Mouse (Mus musculus) neural tube, embryonic 14.5 days (tissue): ENCODE results near the gene Ttf1. TPM values are rescaled to one million over a fixed set of nuclear protein-coding genes. Genes with fewer than 3 reads are reported as not detected.
"Not testable (repeated sequence)": the region's sequence is repeated elsewhere in the genome, so short reads cannot be mapped to it uniquely, and the experiment has no call there.

Experiments used
- ATAC-seq: fragments of 200-750 bp; cut with Nextera tagmentation; 2 replicates; pipeline ENCODE4 v1.8.0; 2017; ENCODE audit warnings: low read depth, mild to moderate bottlenecking, moderate TSS enrichment, moderate library complexity
- H3K27ac ChIP-seq: fragments of 300-500 bp; sonication (generic); 2 replicates; pipeline ENCODE4 v1.5.1; 2014; ENCODE audit warnings: low read depth, mild to moderate bottlenecking, control low read depth, low read length, moderate library complexity, mixed read lengths
- H3K27me3 ChIP-seq: fragments of 300-500 bp; sonication (generic); 2 replicates; pipeline ENCODE4 v1.6.1; 2014; ENCODE audit warnings: low read length; ENCODE audit not compliant: control insufficient read depth, insufficient read depth
- H3K36me3 ChIP-seq: fragments of 300-500 bp; sonication (generic); 2 replicates; pipeline ENCODE4 v1.6.1; 2014; ENCODE audit warnings: low read length, mixed read lengths; ENCODE audit not compliant: control insufficient read depth, insufficient read depth
- H3K4me1 ChIP-seq: fragments of 300-500 bp; sonication (generic); 2 replicates; pipeline ENCODE4 v1.6.1; 2014; ENCODE audit warnings: low read length; ENCODE audit not compliant: control insufficient read depth, insufficient read depth
- H3K4me2 ChIP-seq: fragments of 300-500 bp; sonication (generic); 2 replicates; pipeline ENCODE4 v1.6.1; 2014; ENCODE audit warnings: mild to moderate bottlenecking, low read depth, low read length, control low read depth
- H3K4me3 ChIP-seq: fragments of 300-500 bp; sonication (generic); 2 replicates; pipeline ENCODE4 v1.5.1; 2014; ENCODE audit warnings: low read depth, low read length, control low read depth, mixed read lengths
- H3K9ac ChIP-seq: fragments of 300-500 bp; sonication (generic); replicated peaks from 2 replicates; pipeline ENCODE4 v1.6.1; 2014; ENCODE audit warnings: low read depth, mild to moderate bottlenecking, control low read depth, low read length, mixed read lengths
- H3K9me3 ChIP-seq: fragments of 300-500 bp; sonication (generic); 2 replicates; pipeline ENCODE4 v1.6.1; 2016; ENCODE audit warnings: low read length; ENCODE audit not compliant: control insufficient read depth
- whole genome bisulfite sequencing: fragments of 180-500 bp; shearing (Covaris S2); extraction: QIAGEN DNeasy Blood & Tissue Kit; methylation state at CpG from one replicate; pipeline ENCODE4 v1.1.7; 2014; 5-methylcytosine and 5-hydroxymethylcytosine counted together
- polyA plus RNA-seq: library from polyadenylated mRNA; unstranded; fragments of >200 nt; fragmentation: Nextera tagmentation; extraction: Ambion mirVana; gene quantifications from 2 replicates; pipeline ENCODE4 v1.2.1, GENCODE M21; 2014

Gene Ttf1
- polyA plus RNA-seq, 1 experiment from 2014 or later, result 8.0 TPM

- Histone ChIP-seq H3K36me3 (peaks cover 82% of the 10 kb centered on the region), H3K27ac (no peak overlapping the region), H3K4me3 (no peak overlapping the region), H3K4me2 (no peak overlapping the region), H3K9me3 (no peaks in the 10 kb centered on the region), H3K27me3 (no peaks in the 10 kb centered on the region), H3K4me1 (no peaks in the 10 kb centered on the region), H3K9ac (no peak overlapping the region)
- no peak for ATAC-seq
- 77% methylated on average over 3 of the region's 3 CpGs for WGBS
These were observed 21.9 kb downstream of the Ttf1 start for GRCm38 (mm10) chr2:29081965-29082364.

- H3K9me3 ChIP-seq, result no peaks in the 10 kb centered on the region
- H3K4me1 ChIP-seq, result no peaks in the 10 kb centered on the region
- ATAC-seq, result no peak
- no peak overlapping the region for H3K9ac ChIP-seq
- no peaks in the 10 kb centered on the region for H3K27me3 ChIP-seq
- H3K36me3 ChIP-seq, result peaks cover 51% of the 10 kb centered on the region
- no peak overlapping the region for H3K27ac ChIP-seq
- no peak overlapping the region for H3K4me3 ChIP-seq
- 94% methylated on average over 7 of the region's 7 CpGs for WGBS
- H3K4me2 ChIP-seq, result no peak overlapping the region
These were observed 26.0 kb downstream of the Ttf1 start for GRCm38 (mm10) chr2:29086026-29086425.

- H3K27me3 ChIP-seq, H3K9ac ChIP-seq, H3K4me3 ChIP-seq, H3K4me2 ChIP-seq, ATAC-seq, H3K27ac ChIP-seq, H3K4me1 ChIP-seq, H3K9me3 ChIP-seq: not testable (repeated sequence)
- WGBS, result 80% methylated on average over 6 of the region's 6 CpGs
- H3K36me3 ChIP-seq, result peaks cover 23% of the 10 kb centered on the region
These were observed 29.2 kb downstream of the Ttf1 start for GRCm38 (mm10) chr2:29089276-29089675.

- H3K4me2 ChIP-seq, result no peak overlapping the region
- no peak overlapping the region for H3K9ac ChIP-seq
- H3K27me3 ChIP-seq, result no peaks in the 10 kb centered on the region
- WGBS, result 87% methylated on average over 8 of the region's 8 CpGs
- H3K4me1 ChIP-seq, result no peaks in the 10 kb centered on the region
- H3K36me3 ChIP-seq, result no peaks in the 10 kb centered on the region
- no peaks in the 10 kb centered on the region for H3K9me3 ChIP-seq
- no peak overlapping the region for H3K4me3 ChIP-seq
- no peak overlapping the region for H3K27ac ChIP-seq
- ATAC-seq, result no peak
These were observed 35.6 kb downstream of the Ttf1 start for GRCm38 (mm10) chr2:29095674-29096073.

- no peak for ATAC-seq
- H3K27ac ChIP-seq, result no peak overlapping the region
- no peaks in the 10 kb centered on the region for H3K27me3 ChIP-seq
- H3K36me3 ChIP-seq, result no peaks in the 10 kb centered on the region
- H3K9me3 ChIP-seq, result no peaks in the 10 kb centered on the region
- no peak overlapping the region for H3K4me2 ChIP-seq
- no peaks in the 10 kb centered on the region for H3K4me1 ChIP-seq
- WGBS, result 70% methylated on average over 4 of the region's 4 CpGs
- H3K9ac ChIP-seq, result no peak overlapping the region
- H3K4me3 ChIP-seq, result no peak overlapping the region
These were observed 36.7 kb downstream of the Ttf1 start for GRCm38 (mm10) chr2:29096751-29097150.

- Histone ChIP-seq H3K4me3 (no peak overlapping the region), H3K27me3 (no peaks in the 10 kb centered on the region), H3K27ac (no peak overlapping the region), H3K9ac (no peak overlapping the region), H3K9me3 (no peaks in the 10 kb centered on the region), H3K36me3 (no peaks in the 10 kb centered on the region), H3K4me2 (no peak overlapping the region), H3K4me1 (no peaks in the 10 kb centered on the region)
- ATAC-seq, result no peak
- 87% methylated on average over 3 of the region's 3 CpGs for WGBS
These were observed 37.4 kb downstream of the Ttf1 start for GRCm38 (mm10) chr2:29097465-29097864.

- not testable (repeated sequence) for H3K9me3 ChIP-seq, H3K27me3 ChIP-seq, H3K36me3 ChIP-seq, H3K4me1 ChIP-seq, H3K4me3 ChIP-seq, H3K27ac ChIP-seq, H3K4me2 ChIP-seq, H3K9ac ChIP-seq, ATAC-seq
- 98% methylated on average over 4 of the region's 5 CpGs for WGBS
These were observed 37.9 kb downstream of the Ttf1 start for GRCm38 (mm10) chr2:29097955-29098354.

GRCm38 (mm10) chr2:29098786-29099185 is 38.7 kb downstream of the Ttf1 start:
- Histone ChIP-seq H3K4me1 (no peaks in the 10 kb centered on the region), H3K36me3 (no peaks in the 10 kb centered on the region), H3K9ac (no peak overlapping the region), H3K9me3 (no peaks in the 10 kb centered on the region), H3K27me3 (no peaks in the 10 kb centered on the region), H3K4me2 (no peak overlapping the region), H3K27ac (no peak overlapping the region), H3K4me3 (no peak overlapping the region)
- ATAC-seq, result no peak
- 36% methylated on average over 8 of the region's 8 CpGs for WGBS

GRCm38 (mm10) chr2:29099646-29100045 is 39.6 kb downstream of the Ttf1 start:
- Histone ChIP-seq H3K27ac (no peak overlapping the region), H3K27me3 (no peaks in the 10 kb centered on the region), H3K4me3 (no peak overlapping the region), H3K4me1 (no peaks in the 10 kb centered on the region), H3K4me2 (no peak overlapping the region), H3K36me3 (no peaks in the 10 kb centered on the region), H3K9ac (no peak overlapping the region), H3K9me3 (no peaks in the 10 kb centered on the region)
- 92% methylated on average over 14 of the region's 14 CpGs for WGBS
- ATAC-seq, result no peak
